Mouse (Mus musculus) embryonic facial prominence, embryonic 10.5 days (tissue): ENCODE measurements around the gene Prn. TPM values are rescaled to one million over a fixed set of nuclear protein-coding genes. Genes with fewer than 3 reads are reported as not detected.

Experiments used
- DNase-seq: peaks from one replicate; pipeline ENCODE4 v3.0.0-alpha.2; 2017; ENCODE audit warnings: low spot score
- H3K27ac ChIP-seq: fragments of 300-500 bp; sonication (generic); replicated peaks from 2 replicates; pipeline ENCODE4 v1.5.1; 2016; ENCODE audit warnings: mild to moderate bottlenecking
- H3K27me3 ChIP-seq: fragments of 300-500 bp; sonication (generic); replicated peaks from 2 replicates; pipeline ENCODE4 v1.6.1; 2016; ENCODE audit warnings: low read depth, mild to moderate bottlenecking; ENCODE audit not compliant: poor library complexity, severe bottlenecking
- H3K36me3 ChIP-seq: fragments of 300-500 bp; sonication (generic); replicated peaks from 2 replicates; pipeline ENCODE4 v1.6.1; 2016; ENCODE audit warnings: mild to moderate bottlenecking, moderate library complexity
- H3K4me1 ChIP-seq: fragments of 300-500 bp; sonication (generic); 2 replicates; pipeline ENCODE4 v1.6.1; 2016
- H3K4me3 ChIP-seq: fragments of 300-500 bp; sonication (generic); 2 replicates; pipeline ENCODE4 v1.5.1; 2016; ENCODE audit warnings: mild to moderate bottlenecking, moderate library complexity
- H3K9me3 ChIP-seq: fragments of 300-500 bp; sonication (generic); 2 replicates; pipeline ENCODE4 v1.6.1; 2016; ENCODE audit warnings: mild to moderate bottlenecking
- WGBS: fragments of 180-500 bp; shearing (Covaris S2); methylation state at CpG from one replicate; pipeline ENCODE4 v1.1.7; 2016; 5-methylcytosine and 5-hydroxymethylcytosine counted together
- polyA plus RNA-seq: library from polyadenylated mRNA; unstranded; fragments of >200 nt; fragmentation: Nextera tagmentation; extraction: Ambion mirVana; gene quantifications from 2 replicates; pipeline ENCODE4 v1.2.1, GENCODE M21; 2016

Gene Prn
- polyA plus RNA-seq, 1 experiment from 2014 or later: not detected

DNA sequence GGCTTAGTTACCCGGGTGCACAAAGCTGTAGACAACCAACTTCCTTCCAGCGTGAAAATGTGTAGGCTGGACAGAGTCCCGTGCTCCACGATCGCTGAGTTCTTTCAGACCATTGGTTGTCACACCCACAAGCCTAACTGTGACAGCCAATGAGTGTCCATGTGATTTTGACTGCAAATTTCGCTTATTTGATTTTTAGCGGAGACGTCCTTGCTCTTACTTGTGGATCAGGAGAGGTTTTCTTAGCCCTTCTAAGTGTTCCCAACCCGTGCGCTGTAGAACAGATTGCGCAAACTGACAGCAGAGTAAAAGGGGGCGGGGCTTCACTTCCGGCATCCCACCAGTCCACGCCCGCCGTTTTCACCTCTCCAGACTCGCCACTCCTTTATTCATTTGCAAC lies 45.5 kb downstream of the Prn start:
- peak; percentile 36 for DNase-seq
- Histone ChIP-seq H3K4me1 (peaks cover 24% of the 10 kb centered on the region), H3K27ac (no peak overlapping the region), H3K4me3 (peak overlapping the region; percentile 52), H3K9me3 (no peaks in the 10 kb centered on the region), H3K36me3 (no peaks in the 10 kb centered on the region), H3K27me3 (peaks cover 57% of the 10 kb centered on the region)
- WGBS: 7% methylated on average over 17 of the region's 17 CpGs

DNA sequence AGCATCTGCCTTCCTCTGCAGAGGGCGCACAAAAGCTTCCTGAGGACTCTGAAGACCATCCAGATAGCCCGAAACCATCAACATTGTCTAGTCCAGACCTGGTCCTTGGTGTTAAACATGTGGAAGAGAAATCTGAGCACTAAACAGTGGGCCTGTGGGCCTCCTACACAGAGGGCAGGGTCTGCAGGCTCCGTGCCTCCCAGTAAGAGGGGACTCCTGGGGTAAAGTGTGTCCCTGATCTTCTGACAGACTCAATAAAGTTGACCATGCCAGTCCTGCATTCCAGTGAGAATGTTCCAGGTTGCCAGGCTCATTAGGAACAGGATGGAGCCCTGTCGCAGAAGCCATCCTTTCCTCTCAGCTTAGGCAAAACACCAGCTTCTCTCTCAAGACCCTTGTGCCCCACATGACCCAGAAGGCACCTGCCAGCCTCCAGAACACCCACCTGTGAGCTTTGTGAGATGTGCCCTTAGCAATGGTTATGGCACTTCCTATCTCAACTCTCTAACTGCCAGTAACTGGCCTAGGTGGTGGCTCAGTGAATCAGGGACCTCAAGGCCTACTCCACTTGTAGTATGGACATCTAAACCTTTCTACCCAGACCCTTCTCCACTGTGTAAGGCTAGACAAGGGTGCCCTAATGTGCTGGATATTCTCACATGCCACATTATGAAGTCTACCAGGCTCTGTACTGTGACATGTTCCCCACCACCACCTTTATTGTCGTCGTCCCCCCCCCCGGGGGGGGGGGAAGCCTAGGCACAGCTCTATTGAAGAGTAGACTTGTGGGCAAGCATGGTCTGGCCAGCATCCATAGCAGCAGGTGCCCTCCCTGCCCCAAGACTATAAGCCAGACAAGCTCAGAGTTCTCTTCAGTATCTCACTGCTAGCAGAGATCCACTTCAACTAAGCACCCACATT lies 46.8 kb downstream of the Prn start:
- no peaks in the 10 kb centered on the region for H3K36me3 ChIP-seq
- DNase-seq: no peak
- H3K27me3 ChIP-seq: peaks cover 44% of the 10 kb centered on the region
- H3K4me1 ChIP-seq: peaks cover 18% of the 10 kb centered on the region
- WGBS: 84% methylated on average over 7 of the region's 7 CpGs
- no peak overlapping the region for H3K27ac ChIP-seq
- H3K9me3 ChIP-seq: no peaks in the 10 kb centered on the region
- no peak overlapping the region for H3K4me3 ChIP-seq

DNA sequence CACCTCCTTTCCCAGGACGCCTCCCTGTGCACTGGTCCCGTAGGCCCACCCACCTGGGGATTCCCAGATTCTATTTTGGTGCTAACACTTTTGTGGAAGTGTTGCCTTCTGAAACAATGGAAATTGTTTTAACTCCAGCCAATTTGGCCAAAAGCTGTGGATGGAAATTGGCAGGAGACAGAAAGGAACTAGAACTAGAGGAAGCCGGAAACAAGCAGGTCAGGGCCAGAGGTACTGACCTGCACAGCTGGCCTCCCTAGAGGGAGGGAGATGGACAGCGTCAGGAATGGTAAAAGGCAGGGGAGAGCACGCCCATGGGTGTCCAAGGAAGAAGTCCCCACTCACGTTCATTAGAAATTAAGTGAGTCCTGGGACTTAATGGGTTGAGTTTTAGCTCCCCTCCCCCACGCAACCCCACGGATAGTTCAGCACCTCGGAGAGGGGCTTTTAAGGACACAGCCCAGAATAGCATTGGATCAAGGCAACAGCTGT lies 48.0 kb downstream of the Prn start:
- H3K4me3 ChIP-seq: no peak overlapping the region
- WGBS: 52% methylated on average over 9 of the region's 9 CpGs
- H3K9me3 ChIP-seq: no peaks in the 10 kb centered on the region
- H3K4me1 ChIP-seq: peaks cover 17% of the 10 kb centered on the region
- H3K27ac ChIP-seq: no peak overlapping the region
- peak; percentile 42 for DNase-seq
- no peaks in the 10 kb centered on the region for H3K36me3 ChIP-seq
- peaks cover 32% of the 10 kb centered on the region for H3K27me3 ChIP-seq

GRCm38 (mm10) chr2:131961671-131962070 lies 51.9 kb downstream of the Prn start:
- no peak for DNase-seq

GRCm38 (mm10) chr2:131970597-131970996 lies 60.8 kb downstream of the Prn start:
- H3K9me3 ChIP-seq: no peaks in the 10 kb centered on the region
- H3K4me1 ChIP-seq: no peaks in the 10 kb centered on the region
- H3K36me3 ChIP-seq: no peaks in the 10 kb centered on the region
- no peak for DNase-seq
- no peak overlapping the region for H3K4me3 ChIP-seq
- WGBS: 90% methylated on average over 2 of the region's 2 CpGs
- no peak overlapping the region for H3K27ac ChIP-seq
- H3K27me3 ChIP-seq: no peaks in the 10 kb centered on the region

More at GRCm38 (mm10) chr2:131961671-131962070, 51.9 kb downstream of the Prn start:
- 74% methylated on average over 2 of the region's 2 CpGs for WGBS
- Histone ChIP-seq H3K36me3 (no peaks in the 10 kb centered on the region), H3K4me3 (no peak overlapping the region), H3K9me3 (no peaks in the 10 kb centered on the region), H3K27ac (no peak overlapping the region), H3K4me1 (no peaks in the 10 kb centered on the region), H3K27me3 (peaks cover 2% of the 10 kb centered on the region; the same call in 1 of the 2 replicates)

DNA sequence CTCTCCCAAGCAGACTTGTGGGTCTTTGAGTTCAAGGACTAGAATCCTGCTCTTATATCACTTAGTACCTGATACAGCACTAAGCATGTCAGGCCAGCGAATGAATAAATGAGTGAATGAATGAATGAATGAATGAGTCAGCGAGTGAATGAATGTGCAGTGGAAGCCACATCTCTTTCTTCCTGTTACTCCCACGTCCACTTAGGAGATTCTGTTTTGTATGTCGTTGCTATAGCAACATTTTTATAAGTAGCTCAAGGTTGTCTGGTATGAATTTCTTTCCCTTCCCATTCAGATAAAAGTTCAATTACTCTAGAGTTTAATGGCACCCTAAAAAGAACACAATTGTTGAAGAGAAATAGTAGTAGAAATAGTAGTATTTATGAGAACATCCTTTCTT lies 61.3 kb downstream of the Prn start:
- no peaks in the 10 kb centered on the region for H3K36me3 ChIP-seq
- H3K4me1 ChIP-seq: no peaks in the 10 kb centered on the region
- H3K9me3 ChIP-seq: no peaks in the 10 kb centered on the region
- DNase-seq: no peak
- H3K27ac ChIP-seq: no peak overlapping the region
- no peaks in the 10 kb centered on the region for H3K27me3 ChIP-seq
- H3K4me3 ChIP-seq: no peak overlapping the region
- whole genome bisulfite sequencing: 85% methylated on average over 4 of the region's 4 CpGs

- Histone ChIP-seq H3K27ac (no peak overlapping the region), H3K9me3 (peaks cover 2% of the 10 kb centered on the region; the same call in 1 of the 2 replicates), H3K27me3 (no peaks in the 10 kb centered on the region), H3K4me1 (peaks cover 4% of the 10 kb centered on the region), H3K36me3 (no peaks in the 10 kb centered on the region), H3K4me3 (no peak overlapping the region)
- DNase-seq: no peak
- 79% methylated on average over 3 of the region's 3 CpGs for WGBS
These were observed 66.9 kb downstream of the Prn start for GRCm38 (mm10) chr2:131976663-131977062.

DNA sequence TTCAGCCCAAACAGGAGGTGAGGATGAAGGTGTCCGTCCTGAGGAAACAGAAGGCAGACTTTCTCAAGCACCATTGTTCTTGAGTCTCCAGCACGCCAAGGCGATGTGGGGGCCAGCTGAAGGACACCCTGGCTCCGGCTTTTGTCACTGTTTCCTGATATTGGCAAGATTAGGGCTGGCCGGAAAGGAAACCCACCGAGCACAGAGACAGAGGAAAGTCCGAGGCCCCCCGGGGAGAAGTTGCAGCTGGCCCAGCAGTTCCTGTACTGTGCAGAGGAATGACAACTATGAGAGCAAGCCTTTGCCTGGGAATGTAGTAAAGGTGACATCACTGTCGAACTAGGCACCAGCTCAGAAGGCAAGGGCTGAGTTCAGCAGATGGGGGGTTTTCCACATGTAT lies 71.1 kb downstream of the Prn start:
- DNase-seq: peak; percentile 38
- Histone ChIP-seq H3K27me3 (no peaks in the 10 kb centered on the region), H3K4me1 (peaks cover 4% of the 10 kb centered on the region), H3K9me3 (peaks cover 2% of the 10 kb centered on the region; the same call in 1 of the 2 replicates), H3K4me3 (no peak overlapping the region), H3K36me3 (no peaks in the 10 kb centered on the region), H3K27ac (no peak overlapping the region; the same call in 1 of the 2 replicates)
- 41% methylated on average over 9 of the region's 9 CpGs for WGBS

DNA sequence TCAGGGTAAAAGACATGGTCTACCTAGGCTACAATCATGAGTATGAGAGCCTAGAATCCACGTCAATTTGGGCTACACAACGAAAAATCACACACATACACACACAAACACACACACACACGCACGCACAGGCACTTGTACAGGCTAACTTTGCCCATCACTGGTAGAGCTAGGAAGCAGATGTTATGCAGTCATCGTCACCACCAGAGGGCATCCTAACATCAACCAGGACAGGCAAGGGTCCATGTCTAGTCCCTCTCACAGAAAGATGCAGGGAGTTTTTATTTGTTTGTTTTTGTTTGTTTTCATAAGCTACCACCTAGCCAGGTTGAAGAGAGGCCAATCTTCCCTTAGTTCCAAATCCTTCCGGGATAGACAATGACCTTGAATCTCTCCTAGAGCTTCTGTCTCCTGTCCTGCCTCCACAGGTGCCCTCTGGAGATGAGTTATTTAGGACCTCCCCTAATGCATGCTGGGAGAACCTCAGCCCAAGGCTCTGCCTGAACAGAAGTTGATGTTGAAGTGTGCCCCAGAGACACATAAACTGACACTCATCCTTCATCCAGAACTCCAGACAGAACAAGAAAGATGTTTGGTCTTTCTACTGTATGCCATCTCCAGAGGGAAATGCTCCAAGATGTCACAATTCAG lies 72.9 kb downstream of the Prn start:
- no peaks in the 10 kb centered on the region for H3K36me3 ChIP-seq
- H3K9me3 ChIP-seq: peaks cover 2% of the 10 kb centered on the region; the same call in 1 of the 2 replicates
- H3K4me3 ChIP-seq: no peak overlapping the region
- H3K27me3 ChIP-seq: no peaks in the 10 kb centered on the region
- DNase-seq: peak; percentile 68
- H3K27ac ChIP-seq: no peak overlapping the region
- peaks cover 4% of the 10 kb centered on the region for H3K4me1 ChIP-seq
- 16% methylated on average over 6 of the region's 6 CpGs for WGBS

- Histone ChIP-seq H3K4me1 (no peaks in the 10 kb centered on the region), H3K36me3 (no peaks in the 10 kb centered on the region), H3K27ac (no peak overlapping the region), H3K4me3 (no peak overlapping the region), H3K27me3 (no peaks in the 10 kb centered on the region), H3K9me3 (no peaks in the 10 kb centered on the region)
- 57% methylated on average over 3 of the region's 3 CpGs for WGBS
- DNase-seq: no peak
These were observed 78.2 kb downstream of the Prn start for GRCm38 (mm10) chr2:131987950-131988349.

DNA sequence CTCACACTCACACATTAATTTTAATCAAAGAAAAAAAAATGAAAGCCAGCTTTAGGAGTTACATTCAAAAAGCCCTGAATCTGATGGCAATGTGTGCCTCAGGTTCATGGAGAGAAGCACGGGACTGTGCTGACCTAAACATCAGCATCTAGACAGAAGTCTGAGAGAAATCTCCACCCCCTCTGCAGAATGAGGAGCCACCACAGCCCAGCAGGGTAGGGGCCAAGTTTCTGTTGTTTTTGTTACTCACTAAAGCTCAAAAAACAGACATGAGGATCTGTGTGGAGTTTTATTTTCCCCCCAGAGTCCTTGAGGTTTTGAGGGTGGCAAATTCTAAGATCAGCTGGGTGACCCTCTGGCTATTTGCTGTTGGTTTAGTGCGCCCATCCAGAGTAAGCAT lies 78.8 kb downstream of the Prn start:
- WGBS: 73% methylated on average over 2 of the region's 2 CpGs
- Histone ChIP-seq H3K36me3 (no peaks in the 10 kb centered on the region), H3K4me1 (peaks cover 6% of the 10 kb centered on the region), H3K9me3 (no peaks in the 10 kb centered on the region), H3K27me3 (no peaks in the 10 kb centered on the region), H3K4me3 (no peak overlapping the region), H3K27ac (no peak overlapping the region)
- DNase-seq: no peak

DNA sequence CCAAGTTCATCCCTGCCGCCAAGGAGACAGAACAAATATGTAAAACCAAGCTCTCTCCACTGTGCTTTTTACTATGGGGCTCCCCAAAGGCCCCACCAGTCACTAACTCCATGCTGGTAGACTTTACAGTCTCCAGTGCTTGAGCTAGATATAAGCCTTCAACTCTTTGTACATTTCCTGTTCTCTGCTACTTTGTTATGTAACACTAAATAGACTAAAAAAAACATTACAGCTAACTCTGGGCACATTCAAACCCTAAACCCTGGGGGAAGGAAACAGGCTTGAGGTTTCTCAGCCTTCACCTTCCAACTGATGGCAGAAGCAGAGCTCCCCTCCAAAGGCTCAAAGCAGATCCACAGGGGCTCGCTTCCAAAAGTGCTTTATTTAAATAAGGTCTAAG lies 82.7 kb downstream of the Prn start:
- Histone ChIP-seq H3K4me3 (no peak overlapping the region), H3K4me1 (peaks cover 10% of the 10 kb centered on the region), H3K36me3 (peaks cover 18% of the 10 kb centered on the region), H3K27ac (no peak overlapping the region), H3K27me3 (no peaks in the 10 kb centered on the region), H3K9me3 (no peaks in the 10 kb centered on the region)
- WGBS: 85% methylated on average over 2 of the region's 2 CpGs
- no peak for DNase-seq
